Mouse (Mus musculus) limb, embryonic 13.5 days (tissue): Measurements from ENCODE around the gene Bad. TPM values are rescaled to one million over a fixed set of nuclear protein-coding genes. Genes with fewer than 3 reads are reported as not detected.

Experiments used
- ATAC-seq: fragments of 200-750 bp; cut with Nextera tagmentation; 2 replicates; pipeline ENCODE4 v1.8.0; 2017; ENCODE audit warnings: low read depth, moderate number of reproducible peaks, moderate TSS enrichment; ENCODE audit not compliant: low FRiP score
- H3K27ac ChIP-seq: fragments of 300-500 bp; sonication (generic); 2 replicates; pipeline ENCODE4 v1.5.1; 2015; ENCODE audit warnings: inconsistent platforms, mild to moderate bottlenecking, moderate library complexity
- H3K27me3 ChIP-seq: fragments of 300-500 bp; sonication (generic); 2 replicates; pipeline ENCODE4 v1.6.1; 2015; ENCODE audit warnings: mild to moderate bottlenecking, inconsistent platforms
- H3K36me3 ChIP-seq: fragments of 300-500 bp; sonication (generic); 2 replicates; pipeline ENCODE4 v1.6.1; 2015; ENCODE audit warnings: inconsistent platforms, mild to moderate bottlenecking, moderate library complexity
- H3K4me1 ChIP-seq: fragments of 300-500 bp; sonication (generic); 2 replicates; pipeline ENCODE4 v1.6.1; 2015; ENCODE audit warnings: inconsistent platforms
- H3K4me2 ChIP-seq: fragments of 300-500 bp; sonication (generic); replicated peaks from 2 replicates; pipeline ENCODE4 v1.6.1; 2015; ENCODE audit warnings: inconsistent platforms, mild to moderate bottlenecking, moderate library complexity
- H3K4me3 ChIP-seq: fragments of 300-500 bp; sonication (generic); 2 replicates; pipeline ENCODE4 v1.5.1; 2015; ENCODE audit warnings: moderate library complexity, mild to moderate bottlenecking, inconsistent platforms
- H3K9ac ChIP-seq: fragments of 300-500 bp; sonication (generic); 2 replicates; pipeline ENCODE4 v1.6.1; 2015; ENCODE audit warnings: mild to moderate bottlenecking, inconsistent platforms
- H3K9me3 ChIP-seq: fragments of 300-500 bp; sonication (generic); 2 replicates; pipeline ENCODE4 v1.6.1; 2016; ENCODE audit warnings: inconsistent platforms
- WGBS: fragments of 180-500 bp; shearing (Covaris S2); methylation state at CpG from one replicate; pipeline ENCODE4 v1.1.7; 2015; 5-methylcytosine and 5-hydroxymethylcytosine counted together
- microRNA-seq: library from miRNA; unstranded; fragments of <30 nt; microRNA quantifications from one replicate; pipeline ENCODE4, GENCODE M21; 2016
- polyA plus RNA-seq: library from polyadenylated mRNA; unstranded; fragments of >200 nt; fragmentation: Nextera tagmentation; extraction: Ambion mirVana; gene quantifications from 2 replicates; pipeline ENCODE4 v1.2.1, GENCODE M21; 2015

Bad gene
- polyA plus RNA-seq, 1 experiment from 2014 or later, result 73.4 TPM

DNA sequence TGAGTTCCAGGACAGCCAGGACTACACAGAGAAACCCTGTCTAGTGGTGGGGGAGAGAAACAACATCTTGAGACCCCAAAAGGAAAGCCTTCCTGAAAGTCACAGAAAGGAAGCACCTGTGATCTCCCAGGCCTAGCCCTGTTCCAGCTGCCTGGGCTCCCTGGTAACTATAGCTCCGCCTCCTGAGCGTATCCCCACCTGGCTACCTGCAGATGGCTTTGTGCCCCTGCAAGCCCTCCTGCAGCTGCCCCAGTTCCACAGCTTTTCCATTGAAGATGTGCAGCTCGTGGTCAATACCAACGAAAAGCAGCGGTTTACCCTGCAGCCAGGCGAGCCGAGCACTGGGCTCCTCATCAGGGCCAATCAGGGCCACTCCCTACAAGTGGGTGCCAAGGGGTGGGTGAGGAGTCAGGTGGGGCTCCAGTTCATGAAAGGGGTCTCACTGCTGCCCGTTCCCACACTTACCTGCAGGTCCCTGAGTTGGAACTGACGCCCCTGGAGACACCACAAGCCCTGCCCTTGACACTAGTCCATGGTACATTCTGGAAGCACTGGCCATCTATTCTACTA lies 56.1 kb downstream of the Bad start:
- Histone ChIP-seq H3K4me3 (no peak overlapping the region), H3K4me1 (peaks cover 34% of the 10 kb centered on the region), H3K27ac (no peak overlapping the region), H3K36me3 (peaks cover 28% of the 10 kb centered on the region), H3K4me2 (no peak overlapping the region), H3K9me3 (no peaks in the 10 kb centered on the region), H3K27me3 (no peaks in the 10 kb centered on the region), H3K9ac (0 out of 2 replicates have a peak overlapping the region, but pooled peaks have one; percentile 25)
- WGBS, result 87% methylated on average over 9 of the region's 9 CpGs
- no peak for ATAC-seq

DNA sequence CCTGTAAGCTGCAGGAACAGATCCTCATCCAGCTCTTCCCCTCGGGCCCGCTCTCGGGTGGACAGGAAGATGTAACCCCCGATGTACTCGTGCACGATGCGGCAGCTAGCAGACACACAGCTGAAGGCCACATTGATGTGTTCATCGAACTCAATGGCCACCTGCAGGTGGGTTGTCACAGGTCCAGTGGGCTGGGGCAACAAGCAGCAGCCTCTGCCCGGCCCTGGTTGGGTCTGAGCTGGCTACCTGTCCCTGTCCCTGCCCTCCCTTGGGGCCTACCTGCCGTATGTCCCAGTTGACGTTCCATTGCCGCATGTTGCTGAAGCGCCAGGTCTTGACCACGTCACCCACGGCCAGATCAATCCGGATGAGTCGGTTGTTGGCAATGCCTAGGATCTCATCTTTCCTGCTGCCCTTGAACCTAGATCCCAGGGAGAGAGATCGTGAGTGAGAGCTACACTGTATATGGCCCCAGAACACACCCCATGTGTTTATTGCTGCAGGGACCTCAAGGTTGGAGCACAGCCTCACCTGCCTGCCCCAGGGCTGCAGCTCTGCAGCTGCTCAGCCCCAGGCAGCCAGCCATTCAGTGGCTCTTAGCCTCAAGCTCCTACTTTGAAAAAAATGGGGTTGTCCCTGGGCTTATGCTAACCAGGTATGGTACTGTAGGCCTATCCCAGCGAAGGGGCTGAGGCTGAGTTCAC lies 57.9 kb downstream of the Bad start:
- no peak for ATAC-seq
- H3K9ac ChIP-seq, result 0 out of 2 replicates have a peak overlapping the region, but pooled peaks have one; percentile 8
- H3K27ac ChIP-seq, result no peak overlapping the region
- no peaks in the 10 kb centered on the region for H3K27me3 ChIP-seq
- peaks cover 23% of the 10 kb centered on the region for H3K4me1 ChIP-seq
- no peaks in the 10 kb centered on the region for H3K9me3 ChIP-seq
- H3K36me3 ChIP-seq, result peaks cover 28% of the 10 kb centered on the region
- WGBS, result 94% methylated on average over 19 of the region's 19 CpGs
- H3K4me3 ChIP-seq, result no peak overlapping the region
- H3K4me2 ChIP-seq, result no peak overlapping the region

Small RNAs within 50 kb of the gene (microRNA-seq; reads per million reads assigned to microRNA genes)
- not detected for gene Mir6990

Other genes starting within 250 kb of the Bad start
- gene Rps6ka4, start 101.2 kb upstream of the Bad start, polyA plus RNA-seq, result 20.7 and 21.4 TPM in 2 replicates
- gene Ccdc88b, start 83.7 kb upstream of the Bad start, polyA plus RNA-seq, result 1.1 and 1.2 TPM in 2 replicates
- 165 and 176 TPM in 2 replicates for gene Trmt112, start 32.2 kb upstream of the Bad start, polyA plus RNA-seq
- 223 and 235 TPM in 2 replicates for gene Prdx5, start 31.8 kb upstream of the Bad start, polyA plus RNA-seq
- gene Esrra, start 20.0 kb upstream of the Bad start, polyA plus RNA-seq, result 8.3 and 8.5 TPM in 2 replicates
- gene Catsperz, start 16.5 kb upstream of the Bad start, polyA plus RNA-seq, result 2.2 and 3.0 TPM in 2 replicates
- gene Kcnk4, start 7.3 kb upstream of the Bad start, polyA plus RNA-seq, result 0.49 and 0.85 TPM in 2 replicates
- gene Gpr137, start 619 bp downstream of the Bad start, polyA plus RNA-seq, result 28.6 and 33.0 TPM in 2 replicates
- gene Ppp1r14b, start 33.1 kb downstream of the Bad start, polyA plus RNA-seq, result 151 and 168 TPM in 2 replicates
- 36.8 and 40.0 TPM in 2 replicates for gene Plcb3, start 34.6 kb downstream of the Bad start, polyA plus RNA-seq
- 84.5 and 89.3 TPM in 2 replicates for gene Fkbp2, start 38.6 kb downstream of the Bad start, polyA plus RNA-seq
- 53.6 and 59.6 TPM in 2 replicates for gene Vegfb, start 45.8 kb downstream of the Bad start, polyA plus RNA-seq
- 22.2 and 25.9 TPM in 2 replicates for gene Dnajc4, start 50.7 kb downstream of the Bad start, polyA plus RNA-seq
- 24.0 and 25.8 TPM in 2 replicates for gene Nudt22, start 54.3 kb downstream of the Bad start, polyA plus RNA-seq
- gene Trpt1, start 54.3 kb downstream of the Bad start, polyA plus RNA-seq, result 11.9 and 13.6 TPM in 2 replicates
- 7.6 and 8.4 TPM in 2 replicates for gene Fermt3, start 77.6 kb downstream of the Bad start, polyA plus RNA-seq
- gene Stip1, start 98.1 kb downstream of the Bad start, polyA plus RNA-seq, result 241 and 278 TPM in 2 replicates
- gene Macrod1, start 114.9 kb downstream of the Bad start, polyA plus RNA-seq, result 12.3 and 13.3 TPM in 2 replicates
- 7.7 and 8.1 TPM in 2 replicates for gene Flrt1, start 163.9 kb downstream of the Bad start, polyA plus RNA-seq